In genomic region chr12:110503406-110504144, GRCm38 (mm10) we compare ENCODE assay signal across 8 mouse cellular contexts. TPM values are rescaled to one million over a fixed set of nuclear protein-coding genes. Genes with fewer than 3 reads are reported as not detected.
A peak's percentile ranks its signal among the peaks of the same experiment; 100 is the strongest.
DNase-seq lines count a peak whose midpoint lies in the region; ATAC-seq and TF ChIP-seq lines count a peak whose summit lies in the region.

No protein-coding gene starts in this region.

- no peaks in the 10 kb centered on the region for H3K27me3 ChIP-seq in lung, embryonic 14.5 days (ENCODE audit: insufficient read depth, low read length)
- no peaks in the 10 kb centered on the region for H3K27me3 ChIP-seq in small intestine, adult 2 months (ENCODE audit: control insufficient read depth, insufficient read depth, low read length)

- DNase-seq in lung, embryonic 14.5 days, result no peak
- DNase-seq in lung, postnatal 14 days, result no peak
- DNase-seq in ZHBTc4 (ENCODE audit: low read depth, low spot score), result peak; percentile 46
- peak; percentile 34 for DNase-seq in kidney, postnatal 10 days
- no peak for DNase-seq in left cerebral cortex, adult 18-20 months (ENCODE audit: low spot score in 2 of 2)
- no peak for DNase-seq in left cerebral cortex, postnatal 4 days
- DNase-seq in urinary bladder, postnatal 25 days (ENCODE audit: low spot score), result no peak

- intact Hi-C loops in left cerebral cortex, postnatal 4 days (cut with DNase I), result no loop called here

- no peak overlapping the region for H3K4me3 ChIP-seq in lung, embryonic 14.5 days (ENCODE audit: low read depth, low read length)
- no peak overlapping the region for H3K4me3 ChIP-seq in small intestine, adult 2 months (ENCODE audit: low read depth, low read length)

- no peaks in the 10 kb centered on the region for H3K4me1 ChIP-seq in lung, embryonic 14.5 days (ENCODE audit: insufficient read depth)
- peaks cover 44% of the 10 kb centered on the region for H3K4me1 ChIP-seq in small intestine, adult 2 months (ENCODE audit: control insufficient read depth, insufficient read depth, insufficient read length, low read length)

- no peaks in the 10 kb centered on the region for H3K36me3 ChIP-seq in lung, embryonic 14.5 days (ENCODE audit: insufficient read depth)
- H3K36me3 ChIP-seq in small intestine, adult 2 months (ENCODE audit: control insufficient read depth, insufficient read depth, low read length), result no peaks in the 10 kb centered on the region

- H3K27ac ChIP-seq in lung, embryonic 14.5 days (ENCODE audit: low read depth), result peak overlapping the region; percentile 12; the same call in 1 of the 2 replicates
- peak overlapping the region; percentile 60 for H3K27ac ChIP-seq in small intestine, adult 2 months (ENCODE audit: insufficient read depth, low read depth, low read length)

- no peak overlapping the region for H3K9ac ChIP-seq in lung, embryonic 14.5 days

- no peak for TF ChIP-seq POLR2A in small intestine, adult 2 months (IDR thresholded peaks at IDR 0.05; ENCODE audit: low read depth, low read length)

- no peak overlapping the region for H3K4me2 ChIP-seq in lung, embryonic 14.5 days

- ATAC-seq in lung, embryonic 14.5 days (ENCODE audit: insufficient read depth), result no peak

- no peak for TF ChIP-seq CTCF in lung, embryonic 14.5 days (IDR thresholded peaks at IDR 0.05; ENCODE audit: low read depth)
- no peak for TF ChIP-seq CTCF in small intestine, adult 2 months (IDR thresholded peaks at IDR 0.05; ENCODE audit: extremely low read depth, insufficient read length, insufficient replicate concordance, low read depth, low read length)

- H3K9me3 ChIP-seq in lung, embryonic 14.5 days (ENCODE audit: low read depth, low read length), result no peaks in the 10 kb centered on the region

- 80% methylated on average over 8 of the region's 8 CpGs for WGBS in lung, embryonic 14.5 days
- WGBS in small intestine, adult 2 months, result 55% methylated on average over 8 of the region's 8 CpGs

RNA-seq across cellular contexts. Expression of gene Ppp2r5c, which starts 56.7 kb away (rescaled TPM):
- polyA plus RNA-seq in lung, embryonic 14.5 days (2014; fragmentation: Nextera tagmentation; extraction: Ambion mirVana), result 180 and 188 TPM in 2 replicates
- 12.3 and 19.3 TPM in 2 replicates for polyA plus RNA-seq in small intestine, adult 2 months (2012; rRNA removed)
- total RNA-seq in left cerebral cortex, adult 18-20 months (2021), result 100 to 1,000 TPM; 263 to 284 TPM
- 100 to 1,000 TPM; 201 to 210 TPM for total RNA-seq in left cerebral cortex, postnatal 4 days (2021)

Comparison
In these comparisons a context has a peak if more than half of its experiments do, and no peak if none do; other contexts are left out.
1. DNase-seq: peak in ZHBTc4 (single experiment) and kidney, postnatal 10 days (single experiment); none in lung, embryonic 14.5 days (single experiment), lung, postnatal 14 days (single experiment), left cerebral cortex, adult 18-20 months (0 of 2), left cerebral cortex, postnatal 4 days (single experiment) and urinary bladder, postnatal 25 days (single experiment).